Mouse (Mus musculus) cerebellum, postnatal 4 days (tissue): ENCODE results near the gene 2310034G01Rik.
A peak's percentile ranks its signal among the peaks of the same experiment; 100 is the strongest.

Source experiments
- DNase-seq, 2 experiments: peaks; one replicate each; pipeline ENCODE4 v3.0.0; 2022; ENCODE audit warnings: low spot score in 2 of 2, mixed read lengths in 1 of 2

The 2310034G01Rik gene

GRCm38 (mm10) chr19:46328081-46329030, 21.7 kb downstream of the 2310034G01Rik start, which contains the start of gene Fbxl15:
TSS of gene Fbxl15 (plus strand) at chr19:46328184.
- DNase-seq, result peak; percentile 83 to 93

GRCm38 (mm10) chr19:46327531-46328064, 22.5 kb downstream of the 2310034G01Rik start:
- DNase-seq, result no peak

- DNase-seq, result peak in 1 of 2 experiments; percentile 74
Measured at GRCm38 (mm10) chr19:46326756-46327305, 23.3 kb downstream of the 2310034G01Rik start, which contains the start of gene Psd. TSS of gene Psd (minus strand) at chr19:46327156.

GRCm38 (mm10) chr19:46326019-46326755, 23.9 kb downstream of the 2310034G01Rik start:
- DNase-seq, result no peak

GRCm38 (mm10) chr19:46324918-46325317, 25.2 kb downstream of the 2310034G01Rik start:
- DNase-seq, result no peak

GRCm38 (mm10) chr19:46324366-46324765, 25.7 kb downstream of the 2310034G01Rik start:
- DNase-seq, result no peak

- DNase-seq, result no peak
Measured at GRCm38 (mm10) chr19:46323716-46324115, 26.4 kb downstream of the 2310034G01Rik start.

- no peak for DNase-seq
Measured at GRCm38 (mm10) chr19:46322996-46323572, 27.0 kb downstream of the 2310034G01Rik start.

- DNase-seq, result no peak
Measured at GRCm38 (mm10) chr19:46322144-46322995, 27.7 kb downstream of the 2310034G01Rik start.

- no peak for DNase-seq
Measured at GRCm38 (mm10) chr19:46321101-46321943, 28.8 kb downstream of the 2310034G01Rik start.

- no peak for DNase-seq
Measured at GRCm38 (mm10) chr19:46320076-46320785, 29.9 kb downstream of the 2310034G01Rik start.

- peak; percentile 35 to 63 for DNase-seq
Measured at GRCm38 (mm10) chr19:46318586-46319378, 31.3 kb downstream of the 2310034G01Rik start.

- DNase-seq, result peak; percentile 28 to 31
Measured at GRCm38 (mm10) chr19:46318031-46318471, 32.1 kb downstream of the 2310034G01Rik start.

- peak; percentile 16 to 18 for DNase-seq
Measured at GRCm38 (mm10) chr19:46317546-46317885, 32.6 kb downstream of the 2310034G01Rik start.

- peak; percentile 3 to 25 for DNase-seq
Measured at GRCm38 (mm10) chr19:46316846-46317545, 33.1 kb downstream of the 2310034G01Rik start.

GRCm38 (mm10) chr19:46315752-46316610, 34.1 kb downstream of the 2310034G01Rik start:
- DNase-seq, result peak in 1 of 2 experiments; percentile 1
